Mouse (Mus musculus): Measurements from ENCODE around the gene Nr1d1. TPM values are rescaled to one million over a fixed set of nuclear protein-coding genes. Genes with fewer than 3 reads are reported as not detected.

Nr1d1 gene
- polyA plus RNA-seq, 1 experiment = 27.7 TPM

- WGBS = 85% methylated on average over 17 of the region's 17 CpGs
- DNase-seq (ENCODE audit: low read depth in 1 of 2, low spot score in 2 of 2) = no peak
- H3K36me3 ChIP-seq (ENCODE audit: control insufficient read depth, insufficient read depth, low read length) = no peaks in the 10 kb centered on the region; the same call in 1 of the 2 replicates
Measured at GRCm38 (mm10) chr11:98762756-98763501, 12.2 kb downstream of the Nr1d1 start.

GRCm38 (mm10) chr11:98761939-98762338 is 13.2 kb downstream of the Nr1d1 start:
- TF ChIP-seq POLR2A (IDR thresholded peaks at IDR 0.05; ENCODE audit: low read depth, low read length) (no peak), CTCF (IDR thresholded peaks at IDR 0.05; ENCODE audit: extremely low read depth, insufficient read depth, insufficient read length, insufficient replicate concordance) (no peak)
- no peak overlapping the region for H3K4me3 ChIP-seq (ENCODE audit: extremely low read depth, insufficient read depth, insufficient read length)
- WGBS = 89% methylated on average over 4 of the region's 4 CpGs
- no peak overlapping the region for H3K27ac ChIP-seq (ENCODE audit: insufficient read depth, low read length)
- no peaks in the 10 kb centered on the region; the same call in 1 of the 2 replicates for H3K4me1 ChIP-seq (ENCODE audit: control insufficient read depth, insufficient read depth, insufficient read length)
- DNase-seq (ENCODE audit: low read depth in 1 of 2, low spot score in 2 of 2) = no peak
- H3K27me3 ChIP-seq (ENCODE audit: control insufficient read depth, insufficient read depth, low read length) = no peaks in the 10 kb centered on the region
- no peaks in the 10 kb centered on the region; the same call in 1 of the 2 replicates for H3K36me3 ChIP-seq (ENCODE audit: control insufficient read depth, insufficient read depth, low read length)

More at GRCm38 (mm10) chr11:98762756-98763501, 12.2 kb downstream of the Nr1d1 start:
- Histone ChIP-seq H3K4me3 (ENCODE audit: extremely low read depth, insufficient read depth, insufficient read length) (no peak overlapping the region), H3K27me3 (ENCODE audit: control insufficient read depth, insufficient read depth, low read length) (no peaks in the 10 kb centered on the region), H3K4me1 (ENCODE audit: control insufficient read depth, insufficient read depth, insufficient read length) (peaks cover 5% of the 10 kb centered on the region; the same call in 1 of the 2 replicates), H3K27ac (ENCODE audit: insufficient read depth, low read length) (no peak overlapping the region)
- no peak for TF ChIP-seq POLR2A (IDR thresholded peaks at IDR 0.05; ENCODE audit: low read depth, low read length)
- peak; percentile 17; the same call in 1 of the 2 replicates for TF ChIP-seq CTCF (IDR thresholded peaks at IDR 0.05; ENCODE audit: extremely low read depth, insufficient read depth, insufficient read length, insufficient replicate concordance)

- TF ChIP-seq POLR2A (IDR thresholded peaks at IDR 0.05; ENCODE audit: low read depth, low read length) (no peak), CTCF (IDR thresholded peaks at IDR 0.05; ENCODE audit: extremely low read depth, insufficient read depth, insufficient read length, insufficient replicate concordance) (no peak)
- H3K27ac ChIP-seq (ENCODE audit: insufficient read depth, low read length) = no peak overlapping the region
- WGBS = 85% methylated on average over 12 of the region's 12 CpGs
- H3K4me1 ChIP-seq (ENCODE audit: control insufficient read depth, insufficient read depth, insufficient read length) = peaks cover 4% of the 10 kb centered on the region; the same call in 1 of the 2 replicates
- no peaks in the 10 kb centered on the region for H3K27me3 ChIP-seq (ENCODE audit: control insufficient read depth, insufficient read depth, low read length)
- H3K4me3 ChIP-seq (ENCODE audit: extremely low read depth, insufficient read depth, insufficient read length) = no peak overlapping the region
- no peaks in the 10 kb centered on the region for H3K36me3 ChIP-seq (ENCODE audit: control insufficient read depth, insufficient read depth, low read length)
- no peak for DNase-seq (ENCODE audit: low read depth in 1 of 2, low spot score in 2 of 2)
Measured at GRCm38 (mm10) chr11:98756711-98757110, 18.4 kb downstream of the Nr1d1 start.

- TF ChIP-seq POLR2A (IDR thresholded peaks at IDR 0.05; ENCODE audit: low read depth, low read length) (no peak), CTCF (IDR thresholded peaks at IDR 0.05; ENCODE audit: extremely low read depth, insufficient read depth, insufficient read length, insufficient replicate concordance) (no peak)
- no peak overlapping the region for H3K4me3 ChIP-seq (ENCODE audit: extremely low read depth, insufficient read depth, insufficient read length)
- H3K27ac ChIP-seq (ENCODE audit: insufficient read depth, low read length) = no peak overlapping the region
- no peaks in the 10 kb centered on the region for H3K36me3 ChIP-seq (ENCODE audit: control insufficient read depth, insufficient read depth, low read length)
- DNase-seq (ENCODE audit: low read depth in 1 of 2, low spot score in 2 of 2) = no peak
- peaks cover 9% of the 10 kb centered on the region for H3K4me1 ChIP-seq (ENCODE audit: control insufficient read depth, insufficient read depth, insufficient read length)
- 96% methylated on average over 6 of the region's 6 CpGs for WGBS
- H3K27me3 ChIP-seq (ENCODE audit: control insufficient read depth, insufficient read depth, low read length) = no peaks in the 10 kb centered on the region
Measured at GRCm38 (mm10) chr11:98755726-98756380, 19.3 kb downstream of the Nr1d1 start.

GRCm38 (mm10) chr11:98754621-98755181 is 20.4 kb downstream of the Nr1d1 start:
- peaks cover 17% of the 10 kb centered on the region for H3K4me1 ChIP-seq (ENCODE audit: control insufficient read depth, insufficient read depth, insufficient read length)
- DNase-seq (ENCODE audit: low read depth in 1 of 2, low spot score in 2 of 2) = peak; percentile 43 to 64
- H3K27ac ChIP-seq (ENCODE audit: insufficient read depth, low read length) = no peak overlapping the region
- 25% methylated on average over 7 of the region's 7 CpGs for whole genome bisulfite sequencing
- no peaks in the 10 kb centered on the region for H3K27me3 ChIP-seq (ENCODE audit: control insufficient read depth, insufficient read depth, low read length)
- H3K36me3 ChIP-seq (ENCODE audit: control insufficient read depth, insufficient read depth, low read length) = no peaks in the 10 kb centered on the region
- peak; percentile 92 for TF ChIP-seq CTCF (IDR thresholded peaks at IDR 0.05; ENCODE audit: extremely low read depth, insufficient read depth, insufficient read length, insufficient replicate concordance)
- TF ChIP-seq POLR2A (IDR thresholded peaks at IDR 0.05; ENCODE audit: low read depth, low read length) = no peak
- H3K4me3 ChIP-seq (ENCODE audit: extremely low read depth, insufficient read depth, insufficient read length) = no peak overlapping the region

GRCm38 (mm10) chr11:98754151-98754620 is 20.9 kb downstream of the Nr1d1 start:
- no peak overlapping the region for H3K27ac ChIP-seq (ENCODE audit: insufficient read depth, low read length)
- 76% methylated on average over 9 of the region's 9 CpGs for WGBS
- no peak for TF ChIP-seq CTCF (IDR thresholded peaks at IDR 0.05; ENCODE audit: extremely low read depth, insufficient read depth, insufficient read length, insufficient replicate concordance)
- no peaks in the 10 kb centered on the region for H3K36me3 ChIP-seq (ENCODE audit: control insufficient read depth, insufficient read depth, low read length)
- H3K27me3 ChIP-seq (ENCODE audit: control insufficient read depth, insufficient read depth, low read length) = no peaks in the 10 kb centered on the region
- DNase-seq (ENCODE audit: low read depth in 1 of 2, low spot score in 2 of 2) = no peak
- no peak overlapping the region; the same call in 1 of the 2 replicates for H3K4me3 ChIP-seq (ENCODE audit: extremely low read depth, insufficient read depth, insufficient read length)
- H3K4me1 ChIP-seq (ENCODE audit: control insufficient read depth, insufficient read depth, insufficient read length) = peaks cover 17% of the 10 kb centered on the region

Data from spleen, adult 2 months (tissue).